12 mouse cellular contexts compared by ENCODE assay signal in genomic region chr2:74658667-74659371, GRCm38 (mm10). TPM values are rescaled to one million over a fixed set of nuclear protein-coding genes. Genes with fewer than 3 reads are reported as not detected.
DNase-seq lines count a peak whose midpoint lies in the region; ATAC-seq lines count a peak whose summit lies in the region.
"Had no signal": no experiment of that assay in that cellular context is flagged by ENCODE, and none has a peak within 500 bp of the region (broad histone marks: within the 10 kb centered on the region; RNA-seq: fewer than 3 reads in every experiment).

No protein-coding gene starts in this region.

- H3K4me3 ChIP-seq in intestine, embryonic 14.5 days (ENCODE audit: low read depth, low read length) = peak overlapping the region; percentile 3; the same call in 1 of the 2 replicates
- H3K4me3 ChIP-seq in intestine, embryonic 15.5 days (replicated peaks) = no peak overlapping the region; the same call in 1 of the 2 replicates
- H3K4me3 ChIP-seq in hindbrain, embryonic 11.5 days (ENCODE audit: low read depth, low read length) = peak overlapping the region; percentile 28
- H3K4me3 ChIP-seq in midbrain, embryonic 14.5 days (replicated peaks; ENCODE audit: low read depth, low read length) = peak overlapping the region; percentile 22
- H3K4me3 ChIP-seq: liver, embryonic 15.5 days had no signal

- H3K27me3 ChIP-seq in intestine, embryonic 14.5 days (replicated peaks; ENCODE audit: control insufficient read depth, insufficient read depth, low read length) = peaks cover 100% of the 10 kb centered on the region
- H3K27me3 ChIP-seq in intestine, embryonic 15.5 days (replicated peaks) = peaks cover 93% of the 10 kb centered on the region
- peaks cover 95% of the 10 kb centered on the region for H3K27me3 ChIP-seq in hindbrain, embryonic 11.5 days (ENCODE audit: control insufficient read depth, insufficient read depth, low read length)
- peaks cover 94% of the 10 kb centered on the region for H3K27me3 ChIP-seq in midbrain, embryonic 14.5 days (ENCODE audit: control insufficient read depth, insufficient read depth, low read length)

- 1% methylated on average over 47 of the region's 47 CpGs for WGBS in intestine, embryonic 14.5 days
- under 1% methylated on average over 47 of the region's 47 CpGs for WGBS in intestine, embryonic 15.5 days
- WGBS in hindbrain, embryonic 11.5 days = under 1% methylated on average over 47 of the region's 47 CpGs
- WGBS in midbrain, embryonic 14.5 days = under 1% methylated on average over 47 of the region's 47 CpGs

- no peaks in the 10 kb centered on the region for H3K36me3 ChIP-seq in intestine, embryonic 14.5 days (ENCODE audit: control insufficient read depth, insufficient read depth, low read length)
- no peaks in the 10 kb centered on the region for H3K36me3 ChIP-seq in intestine, embryonic 15.5 days
- no peaks in the 10 kb centered on the region for H3K36me3 ChIP-seq in hindbrain, embryonic 11.5 days (ENCODE audit: control insufficient read depth, insufficient read depth, low read length)
- H3K36me3 ChIP-seq in midbrain, embryonic 14.5 days (ENCODE audit: control insufficient read depth, insufficient read depth, low read length) = no peaks in the 10 kb centered on the region
- H3K36me3 ChIP-seq: liver, embryonic 15.5 days had no signal

- H3K9ac ChIP-seq in intestine, embryonic 14.5 days (ENCODE audit: low read length) = 0 out of 2 replicates have a peak overlapping the region, but pooled peaks have one; percentile 13
- H3K9ac ChIP-seq in intestine, embryonic 15.5 days = no peak overlapping the region
- H3K9ac ChIP-seq in hindbrain, embryonic 11.5 days (ENCODE audit: low read depth, low read length) = peak overlapping the region; percentile 49
- peak overlapping the region; percentile 37; the same call in 1 of the 2 replicates for H3K9ac ChIP-seq in midbrain, embryonic 14.5 days (replicated peaks; ENCODE audit: low read length)
- H3K9ac ChIP-seq: liver, embryonic 15.5 days had no signal

- no peak for ATAC-seq in intestine, embryonic 14.5 days (replicated peaks; ENCODE audit: low FRiP score, low TSS enrichment, low read depth)
- no peak for ATAC-seq in intestine, embryonic 15.5 days
- no peak for ATAC-seq in hindbrain, embryonic 11.5 days (ENCODE audit: low FRiP score)
- ATAC-seq in midbrain, embryonic 14.5 days (ENCODE audit: low FRiP score, low TSS enrichment) = no peak
- no peak for ATAC-seq in granulocyte monocyte progenitor cell, adult 5-6 weeks (replicated peaks; ENCODE audit: poor library complexity, severe bottlenecking)

- H3K4me2 ChIP-seq in intestine, embryonic 14.5 days (ENCODE audit: low read length) = no peak overlapping the region
- no peak overlapping the region for H3K4me2 ChIP-seq in intestine, embryonic 15.5 days (replicated peaks)
- H3K4me2 ChIP-seq in hindbrain, embryonic 11.5 days (replicated peaks; ENCODE audit: low read depth, low read length) = no peak overlapping the region
- H3K4me2 ChIP-seq in midbrain, embryonic 14.5 days (ENCODE audit: low read length) = peak overlapping the region; percentile 12; the same call in 1 of the 2 replicates
- H3K4me2 ChIP-seq: liver, embryonic 15.5 days had no signal

- peaks cover 9% of the 10 kb centered on the region for H3K4me1 ChIP-seq in intestine, embryonic 14.5 days (replicated peaks; ENCODE audit: control insufficient read depth, insufficient read depth, low read length)
- peaks cover 26% of the 10 kb centered on the region for H3K4me1 ChIP-seq in intestine, embryonic 15.5 days (replicated peaks)
- peaks cover 8% of the 10 kb centered on the region; the same call in 1 of the 2 replicates for H3K4me1 ChIP-seq in hindbrain, embryonic 11.5 days (replicated peaks; ENCODE audit: control insufficient read depth, insufficient read depth, low read length)
- H3K4me1 ChIP-seq in midbrain, embryonic 14.5 days (ENCODE audit: control insufficient read depth, insufficient read depth, low read length) = peaks cover 3% of the 10 kb centered on the region; the same call in 1 of the 2 replicates

- H3K27ac ChIP-seq in intestine, embryonic 14.5 days (ENCODE audit: low read depth) = no peak overlapping the region
- no peak overlapping the region for H3K27ac ChIP-seq in intestine, embryonic 15.5 days
- H3K27ac ChIP-seq in hindbrain, embryonic 11.5 days (ENCODE audit: low read depth, low read length) = peak overlapping the region; percentile 58
- H3K27ac ChIP-seq in midbrain, embryonic 14.5 days (replicated peaks; ENCODE audit: low read depth, low read length) = peak overlapping the region; percentile 67
- H3K27ac ChIP-seq: liver, embryonic 15.5 days had no signal

- peak; percentile 84 for DNase-seq in intestine, embryonic 14.5 days (ENCODE audit: low spot score)
- DNase-seq in ZHBTc4 (ENCODE audit: low read depth, low spot score) = peak; percentile 71
- DNase-seq in hindbrain, embryonic 11.5 days (ENCODE audit: low spot score) = peak; percentile 72
- peak; percentile 62 for DNase-seq in midbrain, embryonic 14.5 days
- no peak for DNase-seq in frontal cortex, adult 2 months (ENCODE audit: extremely low spot score in 1 of 2, low spot score in 1 of 2)
- no peak for DNase-seq in ovary, postnatal 10 days (ENCODE audit: low spot score)
- DNase-seq: adrenal gland, postnatal 14 days; heart, postnatal 36 days had no signal

- H3K9me3 ChIP-seq in intestine, embryonic 14.5 days (ENCODE audit: control insufficient read depth, low read length) = no peaks in the 10 kb centered on the region
- H3K9me3 ChIP-seq in intestine, embryonic 15.5 days = no peaks in the 10 kb centered on the region
- H3K9me3 ChIP-seq in hindbrain, embryonic 11.5 days (ENCODE audit: control insufficient read depth, low read length) = no peaks in the 10 kb centered on the region
- no peaks in the 10 kb centered on the region for H3K9me3 ChIP-seq in midbrain, embryonic 14.5 days (ENCODE audit: control insufficient read depth, low read length)
- H3K9me3 ChIP-seq: liver, embryonic 15.5 days had no signal

RNA-seq across cellular contexts. Expression of gene Evx2, which starts 0.5 kb away (rescaled TPM):
- polyA plus RNA-seq in intestine, embryonic 14.5 days (2014; fragmentation: Nextera tagmentation; extraction: Ambion mirVana) = not detected in 2 replicates
- polyA plus RNA-seq in intestine, embryonic 15.5 days (2015; fragmentation: Nextera tagmentation; extraction: Ambion mirVana) = 0.04 TPM in 1 of 2 replicates, not detected in the other
- polyA plus RNA-seq in hindbrain, embryonic 11.5 days (2014; fragmentation: Nextera tagmentation; extraction: Ambion mirVana) = 1.6 and 2.4 TPM in 2 replicates
- 1.2 and 1.7 TPM in 2 replicates for polyA plus RNA-seq in midbrain, embryonic 14.5 days (2014; fragmentation: Nextera tagmentation; extraction: Ambion mirVana)
- not detected in 2 replicates for polyA plus RNA-seq in frontal cortex, adult 2 months (2012; rRNA removed)
- total RNA-seq in granulocyte monocyte progenitor cell, adult 5-6 weeks (2014; fragmentation: Nextera tagmentation) = not detected in 2 replicates
- total RNA-seq in granulocyte monocyte progenitor cell, adult 5-6 weeks (2017) = not detected in 2 replicates
- total RNA-seq: adrenal gland, postnatal 14 days; heart, postnatal 36 days had no signal
- polyA plus RNA-seq: cortical plate, adult 2 months; liver, embryonic 15.5 days had no signal

RNA-seq across cellular contexts. Expression of gene Hoxd13, which starts 9.3 kb away (rescaled TPM):
- not detected in 2 replicates for polyA plus RNA-seq in intestine, embryonic 14.5 days (2014; fragmentation: Nextera tagmentation; extraction: Ambion mirVana)
- 0.67 and 0.77 TPM in 2 replicates for polyA plus RNA-seq in intestine, embryonic 15.5 days (2015; fragmentation: Nextera tagmentation; extraction: Ambion mirVana)
- polyA plus RNA-seq in hindbrain, embryonic 11.5 days (2014; fragmentation: Nextera tagmentation; extraction: Ambion mirVana) = 0.15 TPM in 1 of 2 replicates, not detected in the other
- 0.11 TPM in 1 of 2 replicates, not detected in the other for polyA plus RNA-seq in midbrain, embryonic 14.5 days (2014; fragmentation: Nextera tagmentation; extraction: Ambion mirVana)
- not detected in 2 replicates for polyA plus RNA-seq in frontal cortex, adult 2 months (2012; rRNA removed)
- not detected in 2 replicates for total RNA-seq in granulocyte monocyte progenitor cell, adult 5-6 weeks (2014; fragmentation: Nextera tagmentation)
- not detected in 2 replicates for total RNA-seq in granulocyte monocyte progenitor cell, adult 5-6 weeks (2017)
- total RNA-seq: adrenal gland, postnatal 14 days; heart, postnatal 36 days had no signal
- polyA plus RNA-seq: cortical plate, adult 2 months; liver, embryonic 15.5 days had no signal

RNA-seq across cellular contexts. Expression of gene Hoxd12, which starts 16.0 kb away (rescaled TPM):
- polyA plus RNA-seq in intestine, embryonic 14.5 days (2014; fragmentation: Nextera tagmentation; extraction: Ambion mirVana) = 0.24 and 0.34 TPM in 2 replicates
- polyA plus RNA-seq in intestine, embryonic 15.5 days (2015; fragmentation: Nextera tagmentation; extraction: Ambion mirVana) = 0.45 and 1.1 TPM in 2 replicates
- polyA plus RNA-seq in hindbrain, embryonic 11.5 days (2014; fragmentation: Nextera tagmentation; extraction: Ambion mirVana) = not detected in 2 replicates
- not detected in 2 replicates for polyA plus RNA-seq in midbrain, embryonic 14.5 days (2014; fragmentation: Nextera tagmentation; extraction: Ambion mirVana)
- not detected in 2 replicates for polyA plus RNA-seq in frontal cortex, adult 2 months (2012; rRNA removed)
- not detected in 2 replicates for total RNA-seq in granulocyte monocyte progenitor cell, adult 5-6 weeks (2014; fragmentation: Nextera tagmentation)
- not detected in 2 replicates for total RNA-seq in granulocyte monocyte progenitor cell, adult 5-6 weeks (2017)
- total RNA-seq: adrenal gland, postnatal 14 days; heart, postnatal 36 days had no signal
- polyA plus RNA-seq: cortical plate, adult 2 months; liver, embryonic 15.5 days had no signal

RNA-seq across cellular contexts. Expression of gene Hoxd11, which starts 20.5 kb away (rescaled TPM):
- polyA plus RNA-seq in intestine, embryonic 14.5 days (2014; fragmentation: Nextera tagmentation; extraction: Ambion mirVana) = 3.6 and 4.2 TPM in 2 replicates
- polyA plus RNA-seq in intestine, embryonic 15.5 days (2015; fragmentation: Nextera tagmentation; extraction: Ambion mirVana) = 1.2 and 2.3 TPM in 2 replicates
- polyA plus RNA-seq in hindbrain, embryonic 11.5 days (2014; fragmentation: Nextera tagmentation; extraction: Ambion mirVana) = not detected in 2 replicates
- not detected in 2 replicates for polyA plus RNA-seq in midbrain, embryonic 14.5 days (2014; fragmentation: Nextera tagmentation; extraction: Ambion mirVana)
- not detected in 2 replicates for polyA plus RNA-seq in frontal cortex, adult 2 months (2012; rRNA removed)
- total RNA-seq in granulocyte monocyte progenitor cell, adult 5-6 weeks (2014; fragmentation: Nextera tagmentation) = not detected in 2 replicates
- total RNA-seq in granulocyte monocyte progenitor cell, adult 5-6 weeks (2017) = not detected in 2 replicates
- total RNA-seq: adrenal gland, postnatal 14 days; heart, postnatal 36 days had no signal
- polyA plus RNA-seq: cortical plate, adult 2 months; liver, embryonic 15.5 days had no signal

RNA-seq across cellular contexts. Expression of gene Hoxd10, which starts 32.9 kb away (rescaled TPM):
- 7.8 and 13.7 TPM in 2 replicates for polyA plus RNA-seq in intestine, embryonic 14.5 days (2014; fragmentation: Nextera tagmentation; extraction: Ambion mirVana)
- polyA plus RNA-seq in intestine, embryonic 15.5 days (2015; fragmentation: Nextera tagmentation; extraction: Ambion mirVana) = 4.8 and 7.9 TPM in 2 replicates
- 0.13 TPM in 1 of 2 replicates, not detected in the other for polyA plus RNA-seq in hindbrain, embryonic 11.5 days (2014; fragmentation: Nextera tagmentation; extraction: Ambion mirVana)
- polyA plus RNA-seq in midbrain, embryonic 14.5 days (2014; fragmentation: Nextera tagmentation; extraction: Ambion mirVana) = not detected in 2 replicates
- polyA plus RNA-seq in frontal cortex, adult 2 months (2012; rRNA removed) = not detected in 2 replicates
- total RNA-seq in granulocyte monocyte progenitor cell, adult 5-6 weeks (2014; fragmentation: Nextera tagmentation) = not detected in 2 replicates
- total RNA-seq in granulocyte monocyte progenitor cell, adult 5-6 weeks (2017) = not detected in 2 replicates
- total RNA-seq: adrenal gland, postnatal 14 days had no signal
- polyA plus RNA-seq: cortical plate, adult 2 months; liver, embryonic 15.5 days had no signal

Comparison
In these comparisons a context has a peak if more than half of its experiments do, and no peak if none do; other contexts are left out.
1. DNase-seq: peak in intestine, embryonic 14.5 days (single experiment), ZHBTc4 (single experiment), hindbrain, embryonic 11.5 days (single experiment) and midbrain, embryonic 14.5 days (single experiment); none in frontal cortex, adult 2 months (0 of 2) and ovary, postnatal 10 days (single experiment).
2. H3K27ac ChIP-seq: peak in hindbrain, embryonic 11.5 days (single experiment) and midbrain, embryonic 14.5 days (single experiment); none in intestine, embryonic 14.5 days (single experiment) and intestine, embryonic 15.5 days (single experiment).